Mouse (Mus musculus): ENCODE data around the gene Samd5. TPM values are rescaled to one million over a fixed set of nuclear protein-coding genes. Genes with fewer than 3 reads are reported as not detected.

Gene Samd5
- polyA plus RNA-seq, 1 experiment from 2014 or later: 0.66 TPM

- Histone ChIP-seq H3K4me1 (ENCODE audit: insufficient read depth) (no peaks in the 10 kb centered on the region), H3K9ac (replicated peaks) (no peak overlapping the region), H3K4me3 (ENCODE audit: low read depth, low read length) (no peak overlapping the region), H3K27me3 (ENCODE audit: insufficient read depth, low read length) (no peaks in the 10 kb centered on the region), H3K4me2 (ENCODE audit: low read depth, low read length) (0 out of 2 replicates have a peak overlapping the region, but pooled peaks have one; percentile 2), H3K9me3 (ENCODE audit: low read length) (no peaks in the 10 kb centered on the region), H3K36me3 (replicated peaks; ENCODE audit: insufficient read depth, low read length) (no peaks in the 10 kb centered on the region), H3K27ac (ENCODE audit: low read depth) (no peak overlapping the region)
- no peak for TF ChIP-seq EP300 (IDR thresholded peaks at IDR 0.05; ENCODE audit: low read depth)
- no peak for TF ChIP-seq CTCF (IDR thresholded peaks at IDR 0.05; ENCODE audit: low read depth)
- DNase-seq (no peak), ATAC-seq (no peak)
- WGBS (ENCODE audit: insufficient replicate concordance): 70% methylated on average over 22 of the region's 22 CpGs
Measured at GRCm38 (mm10) chr10:9699071-9699761, 24.2 kb upstream of the Samd5 start.

GRCm38 (mm10) chr10:9698141-9698540 lies 23.1 kb upstream of the Samd5 start:
- no peaks in the 10 kb centered on the region for H3K27me3 ChIP-seq (ENCODE audit: insufficient read depth, low read length)
- H3K9me3 ChIP-seq (ENCODE audit: low read length): no peaks in the 10 kb centered on the region
- H3K4me3 ChIP-seq (ENCODE audit: low read depth, low read length): no peak overlapping the region
- ATAC-seq (no peak), DNase-seq (no peak)
- no peak overlapping the region for H3K27ac ChIP-seq (ENCODE audit: low read depth)
- TF ChIP-seq CTCF (IDR thresholded peaks at IDR 0.05; ENCODE audit: low read depth) (no peak), EP300 (IDR thresholded peaks at IDR 0.05; ENCODE audit: low read depth) (no peak)
- H3K9ac ChIP-seq (replicated peaks): no peak overlapping the region
- WGBS (ENCODE audit: insufficient replicate concordance): 82% methylated on average over 9 of the region's 9 CpGs
- H3K36me3 ChIP-seq (replicated peaks; ENCODE audit: insufficient read depth, low read length): no peaks in the 10 kb centered on the region
- H3K4me2 ChIP-seq (ENCODE audit: low read depth, low read length): no peak overlapping the region
- H3K4me1 ChIP-seq (ENCODE audit: insufficient read depth): no peaks in the 10 kb centered on the region

- H3K9me3 ChIP-seq (ENCODE audit: low read length): no peaks in the 10 kb centered on the region
- no peak overlapping the region for H3K4me2 ChIP-seq (ENCODE audit: low read depth, low read length)
- DNase-seq (no peak), ATAC-seq (no peak)
- H3K27me3 ChIP-seq (ENCODE audit: insufficient read depth, low read length): no peaks in the 10 kb centered on the region
- H3K4me3 ChIP-seq (ENCODE audit: low read depth, low read length): no peak overlapping the region
- 54% methylated on average over 6 of the region's 6 CpGs for WGBS (ENCODE audit: insufficient replicate concordance)
- H3K9ac ChIP-seq (replicated peaks): no peak overlapping the region
- no peak overlapping the region for H3K27ac ChIP-seq (ENCODE audit: low read depth)
- TF ChIP-seq EP300 (IDR thresholded peaks at IDR 0.05; ENCODE audit: low read depth): no peak
- TF ChIP-seq CTCF (IDR thresholded peaks at IDR 0.05; ENCODE audit: low read depth): no peak
- no peaks in the 10 kb centered on the region for H3K4me1 ChIP-seq (ENCODE audit: insufficient read depth)
- no peaks in the 10 kb centered on the region for H3K36me3 ChIP-seq (replicated peaks; ENCODE audit: insufficient read depth, low read length)
Measured at GRCm38 (mm10) chr10:9696543-9697141, 21.6 kb upstream of the Samd5 start.

DNA sequence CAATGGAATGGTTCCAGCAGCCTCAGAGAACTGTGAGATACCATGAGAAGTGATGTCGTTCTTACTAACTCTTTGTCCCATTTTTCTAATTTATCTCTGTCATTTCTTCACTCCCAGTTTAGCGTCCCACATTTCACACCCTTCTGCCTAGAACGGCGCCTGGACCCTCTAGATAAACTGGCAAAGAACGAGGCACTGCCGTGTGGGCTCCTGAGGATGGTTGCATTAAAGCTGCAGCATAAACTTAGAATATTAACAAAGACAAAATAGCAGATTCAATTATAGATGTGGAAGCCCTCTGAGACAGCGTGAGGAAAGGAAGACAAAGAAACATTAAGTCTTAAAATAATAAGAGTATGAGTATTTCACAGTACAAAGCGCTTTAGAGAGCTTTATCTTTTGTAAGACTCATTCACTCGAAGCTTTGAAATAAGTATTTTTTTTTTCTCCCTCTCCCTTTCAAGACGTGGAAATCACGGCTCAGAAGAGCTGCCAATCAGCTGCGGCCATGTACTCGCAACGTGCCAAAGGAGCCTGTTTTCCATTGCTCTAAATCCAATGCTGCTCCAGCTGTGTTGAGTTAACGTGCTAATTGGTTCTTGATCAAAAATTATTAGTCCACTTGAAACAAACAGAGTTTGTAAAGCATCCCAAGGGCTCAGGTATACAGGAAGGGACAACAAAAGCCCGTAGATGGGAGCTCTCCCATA lies 19.1 kb upstream of the Samd5 start:
- no peaks in the 10 kb centered on the region for H3K4me1 ChIP-seq (ENCODE audit: insufficient read depth)
- H3K4me3 ChIP-seq (ENCODE audit: low read depth, low read length): no peak overlapping the region
- H3K9me3 ChIP-seq (ENCODE audit: low read length): no peaks in the 10 kb centered on the region
- H3K27ac ChIP-seq (ENCODE audit: low read depth): no peak overlapping the region
- H3K9ac ChIP-seq (replicated peaks): no peak overlapping the region
- no peak for DNase-seq
- no peaks in the 10 kb centered on the region for H3K27me3 ChIP-seq (ENCODE audit: insufficient read depth, low read length)
- no peak for ATAC-seq
- 70% methylated on average over 16 of the region's 16 CpGs for WGBS (ENCODE audit: insufficient replicate concordance)
- no peak for TF ChIP-seq CTCF (IDR thresholded peaks at IDR 0.05; ENCODE audit: low read depth)
- TF ChIP-seq EP300 (IDR thresholded peaks at IDR 0.05; ENCODE audit: low read depth): no peak
- no peaks in the 10 kb centered on the region for H3K36me3 ChIP-seq (replicated peaks; ENCODE audit: insufficient read depth, low read length)
- no peak overlapping the region for H3K4me2 ChIP-seq (ENCODE audit: low read depth, low read length)

DNA sequence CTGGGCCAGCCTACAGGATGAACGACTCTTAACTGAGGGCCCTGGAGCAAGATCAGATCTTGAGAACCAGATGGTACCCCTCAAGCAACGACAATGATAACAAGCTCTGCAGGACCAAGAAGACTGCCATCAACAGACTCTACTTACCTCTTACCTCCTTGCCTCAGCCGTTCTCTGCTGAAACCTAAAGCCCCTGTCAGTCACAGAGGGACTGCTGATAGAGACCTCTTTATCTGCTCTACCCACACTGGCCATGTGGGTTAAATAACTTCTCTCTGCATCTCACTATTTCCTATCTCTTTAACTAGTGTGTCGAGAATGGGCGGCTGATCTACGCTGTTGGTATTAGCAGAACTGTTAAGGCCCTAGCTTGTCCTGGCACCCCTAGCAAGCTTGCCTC lies 5.9 kb upstream of the Samd5 start:
- Histone ChIP-seq H3K4me1 (ENCODE audit: insufficient read depth) (no peaks in the 10 kb centered on the region), H3K9ac (replicated peaks) (no peak overlapping the region), H3K4me2 (ENCODE audit: low read depth, low read length) (no peak overlapping the region), H3K9me3 (ENCODE audit: low read length) (no peaks in the 10 kb centered on the region), H3K27me3 (ENCODE audit: insufficient read depth, low read length) (peaks cover 12% of the 10 kb centered on the region), H3K27ac (ENCODE audit: low read depth) (no peak overlapping the region), H3K4me3 (ENCODE audit: low read depth, low read length) (no peak overlapping the region), H3K36me3 (replicated peaks; ENCODE audit: insufficient read depth, low read length) (no peaks in the 10 kb centered on the region)
- 65% methylated on average over 6 of the region's 6 CpGs for WGBS (ENCODE audit: insufficient replicate concordance)
- no peak for ATAC-seq
- TF ChIP-seq EP300 (IDR thresholded peaks at IDR 0.05; ENCODE audit: low read depth): no peak
- no peak for TF ChIP-seq CTCF (IDR thresholded peaks at IDR 0.05; ENCODE audit: low read depth)
- no peak for DNase-seq

DNA sequence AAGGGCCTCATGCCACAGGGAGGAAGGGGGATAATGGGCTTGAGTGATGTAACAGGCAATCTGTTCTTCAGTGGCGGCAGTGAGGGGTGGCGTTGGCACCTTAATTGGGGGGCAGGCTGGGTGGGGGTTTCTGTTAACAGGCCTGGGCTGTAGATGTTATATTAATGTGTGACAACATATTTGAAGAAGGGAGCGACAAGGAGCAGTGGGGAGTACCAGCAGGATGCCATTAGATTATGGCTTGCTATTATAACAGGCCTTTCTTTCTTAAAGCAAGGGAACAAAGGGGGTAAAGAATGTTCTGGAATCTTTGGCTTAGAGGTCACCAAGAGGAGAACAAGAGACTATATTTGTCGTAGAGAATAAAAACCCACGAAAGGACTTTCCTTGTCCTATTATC lies 4.9 kb upstream of the Samd5 start:
- DNase-seq (no peak), ATAC-seq (no peak)
- peaks cover 2% of the 10 kb centered on the region; the same call in 1 of the 2 replicates for H3K4me1 ChIP-seq (ENCODE audit: insufficient read depth)
- no peak overlapping the region for H3K4me2 ChIP-seq (ENCODE audit: low read depth, low read length)
- H3K4me3 ChIP-seq (ENCODE audit: low read depth, low read length): no peak overlapping the region
- no peak overlapping the region for H3K9ac ChIP-seq (replicated peaks)
- H3K27ac ChIP-seq (ENCODE audit: low read depth): no peak overlapping the region
- TF ChIP-seq CTCF (IDR thresholded peaks at IDR 0.05; ENCODE audit: low read depth): no peak
- no peak for TF ChIP-seq EP300 (IDR thresholded peaks at IDR 0.05; ENCODE audit: low read depth)
- peaks cover 22% of the 10 kb centered on the region for H3K27me3 ChIP-seq (ENCODE audit: insufficient read depth, low read length)
- no peaks in the 10 kb centered on the region for H3K9me3 ChIP-seq (ENCODE audit: low read length)
- 74% methylated on average over 5 of the region's 5 CpGs for WGBS (ENCODE audit: insufficient replicate concordance)
- no peaks in the 10 kb centered on the region for H3K36me3 ChIP-seq (replicated peaks; ENCODE audit: insufficient read depth, low read length)
